Mouse (Mus musculus): ENCODE measurements at regions not wholly inside any gene's neighbourhood (a gene's known extent, or its start where the extent isn't known, plus 50 kb on each side); places are given as distances from the start of the nearest gene placed in this dataset.

DNA sequence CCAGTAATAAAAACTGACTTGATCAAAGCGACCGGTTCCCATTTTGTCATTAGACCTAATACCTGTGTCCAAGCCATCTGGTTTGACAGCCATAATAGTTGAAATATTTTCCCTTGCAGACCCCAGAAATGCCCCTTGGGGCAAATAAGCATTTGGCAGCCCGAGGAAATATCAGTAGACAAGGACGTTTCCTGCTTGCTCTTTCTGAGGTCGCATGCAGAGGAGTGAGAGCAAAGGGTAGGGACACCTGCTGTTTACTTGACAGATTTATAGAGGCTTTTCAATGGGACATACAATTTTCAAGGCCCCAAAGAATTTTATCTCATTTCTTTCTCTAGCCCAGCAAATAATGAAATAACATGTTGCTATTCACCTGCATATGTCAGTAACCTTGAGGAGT is 73.5 kb downstream of the Csl start:
- TF ChIP-seq CTCF (IDR thresholded peaks at IDR 0.05 in 2 of 3, conservative IDR thresholded peaks at IDR 0.05 in 1 of 3; ENCODE audit: control insufficient read depth in 1 of 3, insufficient read depth in 1 of 3, low read depth in 2 of 3, low read length in 3 of 3, poor library complexity in 1 of 3, severe bottlenecking in 1 of 3): no peak
- no peak for TF ChIP-seq EP300 (IDR thresholded peaks at IDR 0.05; ENCODE audit: low read depth in 1 of 2, low read length in 2 of 2)
- no peak for TF ChIP-seq CHD2 (IDR thresholded peaks at IDR 0.05; ENCODE audit: low read length)
- no peak for TF ChIP-seq E2F4 (IDR thresholded peaks at IDR 0.05; ENCODE audit: borderline replicate concordance, low read depth, low read length)
- no peak for TF ChIP-seq POLR2A (IDR thresholded peaks at IDR 0.05; ENCODE audit: control insufficient read depth in 1 of 2, insufficient read depth in 1 of 2, low read depth in 1 of 2, low read length in 2 of 2, poor library complexity in 1 of 2)
- TF ChIP-seq POLR2AphosphoS5 (IDR thresholded peaks at IDR 0.05; ENCODE audit: borderline replicate concordance, low read depth, low read length): no peak

Data from MEL (cell line).